Mouse (Mus musculus) stomach, postnatal 0 days (tissue): ENCODE results near the gene Xrcc1. TPM values are rescaled to one million over a fixed set of nuclear protein-coding genes. Genes with fewer than 3 reads are reported as not detected.
"Not testable (repeated sequence)": the region's sequence is repeated elsewhere in the genome, so short reads cannot be mapped to it uniquely, and the experiment has no call there.

Experiments
- ATAC-seq: fragments of 200-750 bp; cut with Nextera tagmentation; 2 replicates; pipeline ENCODE4 v1.8.0; 2017; ENCODE audit not compliant: low FRiP score, low TSS enrichment
- DNase-seq: peaks from one replicate; pipeline ENCODE4 v3.0.0-alpha.2; 2016; ENCODE audit warnings: low spot score
- H3K27ac ChIP-seq: fragments of 300-500 bp; sonication (generic); replicated peaks from 2 replicates; pipeline ENCODE4 v1.5.1; 2014; ENCODE audit warnings: mild to moderate bottlenecking, control low read depth
- H3K27me3 ChIP-seq: fragments of 300-500 bp; sonication (generic); 2 replicates; pipeline ENCODE4 v1.6.1; 2014; ENCODE audit warnings: low read length; ENCODE audit not compliant: control insufficient read depth, insufficient read depth
- H3K36me3 ChIP-seq: fragments of 300-500 bp; sonication (generic); 2 replicates; pipeline ENCODE4 v1.6.1; 2014; ENCODE audit warnings: low read length, mixed read lengths; ENCODE audit not compliant: control insufficient read depth, insufficient read depth
- H3K4me1 ChIP-seq: fragments of 300-500 bp; sonication (generic); replicated peaks from 2 replicates; pipeline ENCODE4 v1.6.1; 2014; ENCODE audit warnings: antibody characterized with exemption; ENCODE audit not compliant: control insufficient read depth, insufficient read depth
- H3K4me2 ChIP-seq: fragments of 300-500 bp; sonication (generic); replicated peaks from 2 replicates; pipeline ENCODE4 v1.6.1; 2014; ENCODE audit warnings: low read depth, mild to moderate bottlenecking, control low read depth, moderate library complexity
- H3K4me3 ChIP-seq: fragments of 300-500 bp; sonication (generic); 2 replicates; pipeline ENCODE4 v1.5.1; 2014; ENCODE audit warnings: low read depth, low read length, control low read depth
- H3K9ac ChIP-seq: fragments of 300-500 bp; sonication (generic); 2 replicates; pipeline ENCODE4 v1.6.1; 2014; ENCODE audit warnings: mild to moderate bottlenecking, low read length, control low read depth, mixed read lengths
- H3K9me3 ChIP-seq: fragments of 300-500 bp; sonication (generic); 2 replicates; pipeline ENCODE4 v1.6.1; 2016; ENCODE audit warnings: low read length; ENCODE audit not compliant: control insufficient read depth
- CTCF ChIP-seq: IDR thresholded peaks from 2 replicates; pipeline ENCODE4 v1.5.1; 2016; ENCODE audit warnings: antibody characterized with exemption, low read depth, mild to moderate bottlenecking, moderate library complexity
- EP300 ChIP-seq: optimal IDR thresholded peaks from 2 replicates; pipeline ENCODE3; 2016; ENCODE audit warnings: antibody characterized with exemption
- WGBS: fragments of 180-500 bp; shearing (Covaris S2); extraction: QIAGEN DNeasy Blood & Tissue Kit; methylation state at CpG from one replicate; pipeline ENCODE4 v1.1.7; 2014; 5-methylcytosine and 5-hydroxymethylcytosine counted together
- polyA plus RNA-seq: library from polyadenylated mRNA; unstranded; fragments of >200 nt; fragmentation: Nextera tagmentation; extraction: Ambion mirVana; gene quantifications from 2 replicates; pipeline ENCODE4 v1.2.1, GENCODE M21; 2015

Gene Xrcc1
- polyA plus RNA-seq, 1 experiment from 2014 or later = 27.4 TPM

- H3K27ac ChIP-seq = no peak within 1 kb of the TSS
- no peaks in the 10 kb centered on the region for H3K27me3 ChIP-seq
- H3K4me3 ChIP-seq = no peak within 1 kb of the TSS
- ATAC-seq (no peak), DNase-seq (no peak)
- no peak for TF ChIP-seq EP300
- H3K9me3 ChIP-seq = no peaks in the 10 kb centered on the region
- no peaks in the 10 kb centered on the region for H3K4me1 ChIP-seq
- H3K9ac ChIP-seq = no peak within 1 kb of the TSS
- H3K4me2 ChIP-seq = no peak within 1 kb of the TSS
- 87% methylated on average over 7 of the region's 7 CpGs for WGBS
- H3K36me3 ChIP-seq = no peaks in the 10 kb centered on the region
Observed at GRCm38 (mm10) chr7:24512355-24512754, 33.7 kb upstream of the Xrcc1 start, which contains the start of gene AC161166.1. TSS of gene AC161166.1 (minus strand) at chr7:24512455.

DNA sequence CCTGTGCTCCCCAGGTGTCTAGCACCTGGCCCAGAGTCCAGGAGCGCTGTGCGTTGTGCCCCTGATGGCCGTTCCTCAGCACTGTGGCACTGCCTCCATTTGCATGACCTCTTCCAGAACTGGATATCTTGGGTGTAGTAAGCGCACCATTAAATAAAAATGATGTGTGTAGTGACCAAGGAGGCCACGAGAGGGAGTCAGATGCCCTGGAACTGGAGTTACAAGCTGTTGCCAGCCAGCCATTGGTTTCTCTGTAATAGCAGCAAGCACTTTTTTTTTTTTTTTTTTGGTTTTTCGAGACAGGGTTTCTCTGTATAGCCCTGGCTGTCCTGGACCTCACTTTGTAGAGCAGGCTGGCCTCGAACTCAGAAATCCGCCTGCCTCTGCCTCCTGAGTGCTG lies 29.8 kb upstream of the Xrcc1 start:
- ATAC-seq, H3K4me1 ChIP-seq, H3K27ac ChIP-seq, H3K9ac ChIP-seq, H3K4me2 ChIP-seq, H3K9me3 ChIP-seq, DNase-seq, H3K27me3 ChIP-seq, H3K4me3 ChIP-seq, H3K36me3 ChIP-seq: not testable (repeated sequence)
- WGBS = 77% methylated on average over 8 of the region's 8 CpGs
- TF ChIP-seq CTCF = peak; percentile 48

- no peaks in the 10 kb centered on the region for H3K36me3 ChIP-seq
- H3K27me3 ChIP-seq = no peaks in the 10 kb centered on the region
- DNase-seq (no peak), ATAC-seq (no peak)
- no peak overlapping the region for H3K4me2 ChIP-seq
- TF ChIP-seq EP300 (no peak), CTCF (no peak)
- H3K4me3 ChIP-seq = no peak overlapping the region
- no peak overlapping the region for H3K9ac ChIP-seq
- no peaks in the 10 kb centered on the region for H3K9me3 ChIP-seq
- H3K4me1 ChIP-seq = no peaks in the 10 kb centered on the region
- H3K27ac ChIP-seq = no peak overlapping the region
- 51% methylated on average over 5 of the region's 5 CpGs for whole genome bisulfite sequencing
Observed at GRCm38 (mm10) chr7:24517077-24517476, 29.0 kb upstream of the Xrcc1 start.

DNA sequence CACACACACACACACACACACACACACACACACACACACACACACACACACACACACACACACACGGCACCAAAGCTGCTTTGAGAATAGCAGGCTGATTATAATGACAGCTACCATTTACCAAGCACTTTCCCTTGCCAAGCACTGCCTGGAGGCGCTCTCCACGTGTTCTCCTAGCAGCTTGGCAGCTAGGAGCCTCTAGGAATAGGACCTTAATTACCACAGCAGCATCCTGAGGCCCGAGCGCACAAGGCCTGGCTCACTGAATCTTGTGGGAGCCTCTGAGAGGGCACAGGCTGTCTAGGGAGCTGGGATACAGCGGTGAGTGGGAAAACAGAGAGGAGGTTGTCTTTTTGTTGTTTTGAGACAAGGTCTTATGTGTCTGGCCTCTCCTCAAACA lies 28.4 kb upstream of the Xrcc1 start:
- no peak overlapping the region for H3K4me2 ChIP-seq
- WGBS = 64% methylated on average over 6 of the region's 6 CpGs
- no peaks in the 10 kb centered on the region for H3K27me3 ChIP-seq
- H3K27ac ChIP-seq = no peak overlapping the region
- no peaks in the 10 kb centered on the region for H3K4me1 ChIP-seq
- ATAC-seq (no peak), DNase-seq (no peak)
- no peak overlapping the region for H3K4me3 ChIP-seq
- TF ChIP-seq EP300 (no peak), CTCF (no peak)
- H3K36me3 ChIP-seq = no peaks in the 10 kb centered on the region
- H3K9ac ChIP-seq = no peak overlapping the region
- no peaks in the 10 kb centered on the region for H3K9me3 ChIP-seq

DNA sequence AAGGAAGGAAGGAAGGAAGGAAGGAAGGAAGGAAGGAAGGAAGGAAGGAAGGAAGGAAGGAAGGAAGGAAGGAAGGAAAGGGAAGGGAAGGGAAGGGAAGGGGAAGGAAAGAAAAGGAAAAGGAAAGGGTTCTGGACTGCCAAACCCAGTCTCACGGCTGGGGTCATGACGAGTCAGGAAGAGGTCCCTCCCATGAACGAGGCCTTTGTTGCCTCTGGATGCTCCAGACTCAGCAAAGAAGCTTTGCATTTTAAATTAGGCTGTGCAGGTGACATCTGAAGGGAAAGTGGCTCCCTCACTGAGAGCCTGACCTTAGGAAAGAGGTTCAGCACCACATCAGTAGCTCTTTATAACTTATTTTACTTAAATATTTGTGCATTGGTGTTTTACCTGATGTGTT lies 27.0 kb upstream of the Xrcc1 start:
- H3K36me3 ChIP-seq = no peaks in the 10 kb centered on the region
- TF ChIP-seq EP300 (no peak), CTCF (no peak)
- no peak for ATAC-seq
- no peaks in the 10 kb centered on the region for H3K9me3 ChIP-seq
- no peaks in the 10 kb centered on the region for H3K4me1 ChIP-seq
- no peaks in the 10 kb centered on the region for H3K27me3 ChIP-seq
- DNase-seq = no peak
- no peak overlapping the region for H3K4me3 ChIP-seq
- no peak overlapping the region for H3K9ac ChIP-seq
- no peak overlapping the region for H3K4me2 ChIP-seq
- no peak overlapping the region for H3K27ac ChIP-seq
- WGBS = 65% methylated on average over 3 of the region's 3 CpGs

- not testable (repeated sequence) for DNase-seq
Observed at GRCm38 (mm10) chr7:24520054-24520453, 26.0 kb upstream of the Xrcc1 start.

More at GRCm38 (mm10) chr7:24520054-24520453, 26.0 kb upstream of the Xrcc1 start:
- H3K9me3 ChIP-seq, H3K4me1 ChIP-seq, H3K4me3 ChIP-seq, ATAC-seq, H3K27me3 ChIP-seq, H3K36me3 ChIP-seq, H3K4me2 ChIP-seq, H3K9ac ChIP-seq, H3K27ac ChIP-seq: not testable (repeated sequence)
- 84% methylated on average over 9 of the region's 10 CpGs for whole genome bisulfite sequencing
